Mouse (Mus musculus) thymus, adult 2 months (tissue): ENCODE measurements around the gene Egflam. TPM values are rescaled to one million over a fixed set of nuclear protein-coding genes. Genes with fewer than 3 reads are reported as not detected.

Experiments used
- DNase-seq: peaks from one replicate; pipeline ENCODE4 v3.0.0; 2021
- H3K27ac ChIP-seq: fragments of 200-500 bp; 2 replicates; pipeline ENCODE4 v1.5.1; 2012; ENCODE audit warnings: low read length, control low read depth; ENCODE audit not compliant: control insufficient read depth, insufficient read depth
- H3K27me3 ChIP-seq: fragments of 200-500 bp; 2 replicates; pipeline ENCODE4 v1.6.1; 2012; ENCODE audit warnings: mild to moderate bottlenecking, low read length, moderate library complexity, mixed read lengths; ENCODE audit not compliant: control insufficient read depth, insufficient read depth
- H3K36me3 ChIP-seq: fragments of 200-500 bp; 2 replicates; pipeline ENCODE4 v1.6.1; 2012; ENCODE audit warnings: mild to moderate bottlenecking, low read length, moderate library complexity; ENCODE audit not compliant: control insufficient read depth, insufficient read depth
- H3K4me1 ChIP-seq: fragments of 200-500 bp; replicated peaks from 2 replicates; pipeline ENCODE4 v1.6.1; 2012; ENCODE audit warnings: low read length; ENCODE audit not compliant: control insufficient read depth, insufficient read depth
- H3K4me3 ChIP-seq: fragments of 200-500 bp; 2 replicates; pipeline ENCODE4 v1.5.1; 2012; ENCODE audit warnings: mild to moderate bottlenecking, low read length, control low read depth, moderate library complexity; ENCODE audit not compliant: control insufficient read depth, insufficient read depth
- CTCF ChIP-seq: fragments of 200-500 bp; IDR thresholded peaks from 2 replicates; pipeline ENCODE4 v1.5.1; 2012; ENCODE audit warnings: mild to moderate bottlenecking, control low read depth, low read length, moderate library complexity, borderline replicate concordance; ENCODE audit not compliant: control insufficient read depth, poor library complexity, insufficient read depth; ENCODE audit errors: extremely low read depth
- POLR2A ChIP-seq: fragments of 200-500 bp; IDR thresholded peaks from 2 replicates; pipeline ENCODE4 v1.6.1; 2012; ENCODE audit warnings: mild to moderate bottlenecking, low read length, control low read depth, moderate library complexity; ENCODE audit not compliant: control insufficient read depth, poor library complexity, insufficient read depth; ENCODE audit errors: extremely low read depth
- WGBS: fragments of 180-500 bp; shearing (Covaris S2); methylation state at CpG from one replicate; pipeline ENCODE4 v1.1.7; 2018; 5-methylcytosine and 5-hydroxymethylcytosine counted together
- polyA plus RNA-seq: library from polyadenylated mRNA; depleted of rRNA; stranded (reverse); fragments of >200 nt; gene quantifications from 2 replicates; pipeline ENCODE4 v1.2.3, GENCODE M21; 2012

The Egflam gene
- polyA plus RNA-seq, 1 experiment = 2.5 TPM

GRCm38 (mm10) chr15:7281579-7281978, 116.6 kb downstream of the Egflam start:
- TF ChIP-seq CTCF = no peak
- no peak for TF ChIP-seq POLR2A
- 89% methylated on average over 6 of the region's 6 CpGs for WGBS
- H3K4me1 ChIP-seq = no peaks in the 10 kb centered on the region
- H3K36me3 ChIP-seq = no peaks in the 10 kb centered on the region
- no peak for DNase-seq
- H3K27ac ChIP-seq = no peak overlapping the region
- no peak overlapping the region for H3K4me3 ChIP-seq
- no peaks in the 10 kb centered on the region for H3K27me3 ChIP-seq

- H3K4me3 ChIP-seq = no peak overlapping the region
- peak; percentile 56 for DNase-seq
- H3K27ac ChIP-seq = no peak overlapping the region
- WGBS = 7% methylated on average over 3 of the region's 3 CpGs
- H3K36me3 ChIP-seq = no peaks in the 10 kb centered on the region
- no peaks in the 10 kb centered on the region for H3K27me3 ChIP-seq
- TF ChIP-seq CTCF = peak; percentile 77; the same call in 1 of the 2 replicates
- TF ChIP-seq POLR2A = no peak
- no peaks in the 10 kb centered on the region for H3K4me1 ChIP-seq
Observed at GRCm38 (mm10) chr15:7263822-7264221, 134.4 kb downstream of the Egflam start.

- Histone ChIP-seq H3K4me1 (no peaks in the 10 kb centered on the region), H3K36me3 (no peaks in the 10 kb centered on the region), H3K27me3 (no peaks in the 10 kb centered on the region), H3K4me3 (no peak overlapping the region), H3K27ac (no peak overlapping the region)
- no peak for TF ChIP-seq POLR2A
- TF ChIP-seq CTCF = no peak
- 91% methylated on average over 9 of the region's 9 CpGs for WGBS
- no peak for DNase-seq
Observed at GRCm38 (mm10) chr15:7263339-7263738, 134.9 kb downstream of the Egflam start.

- no peak for TF ChIP-seq CTCF
- TF ChIP-seq POLR2A = no peak
- Histone ChIP-seq H3K4me3 (no peak overlapping the region), H3K27ac (no peak overlapping the region), H3K27me3 (no peaks in the 10 kb centered on the region), H3K36me3 (no peaks in the 10 kb centered on the region), H3K4me1 (no peaks in the 10 kb centered on the region)
- WGBS = 83% methylated on average over 1 of the region's 1 CpGs
- DNase-seq = no peak
Observed at GRCm38 (mm10) chr15:7261371-7261770, 136.8 kb downstream of the Egflam start.

- Histone ChIP-seq H3K4me3 (no peak overlapping the region), H3K27me3 (no peaks in the 10 kb centered on the region), H3K36me3 (no peaks in the 10 kb centered on the region), H3K27ac (no peak overlapping the region), H3K4me1 (no peaks in the 10 kb centered on the region)
- no peak for DNase-seq
- TF ChIP-seq POLR2A (no peak), CTCF (no peak)
- 47% methylated on average over 3 of the region's 3 CpGs for WGBS
Observed at GRCm38 (mm10) chr15:7256577-7256976, 141.6 kb downstream of the Egflam start.

- no peaks in the 10 kb centered on the region for H3K36me3 ChIP-seq
- no peak overlapping the region for H3K27ac ChIP-seq
- WGBS = 96% methylated on average over 6 of the region's 6 CpGs
- no peaks in the 10 kb centered on the region for H3K4me1 ChIP-seq
- no peak for DNase-seq
- no peaks in the 10 kb centered on the region for H3K27me3 ChIP-seq
- no peak overlapping the region for H3K4me3 ChIP-seq
- TF ChIP-seq CTCF (no peak), POLR2A (no peak)
Observed at GRCm38 (mm10) chr15:7253326-7253725, 144.9 kb downstream of the Egflam start.

GRCm38 (mm10) chr15:7252106-7252636, 146.0 kb downstream of the Egflam start:
- WGBS = 73% methylated on average over 12 of the region's 12 CpGs
- H3K36me3 ChIP-seq = no peaks in the 10 kb centered on the region
- H3K4me1 ChIP-seq = no peaks in the 10 kb centered on the region
- no peak for DNase-seq
- no peaks in the 10 kb centered on the region for H3K27me3 ChIP-seq
- H3K4me3 ChIP-seq = no peak overlapping the region
- TF ChIP-seq POLR2A = no peak
- no peak for TF ChIP-seq CTCF
- H3K27ac ChIP-seq = no peak overlapping the region
